Mouse (Mus musculus): Measurements from ENCODE around the gene Rftn1.

GRCm38 (mm10) chr17:50050456-50050855 is 140.0 kb downstream of the Rftn1 start:
- TF ChIP-seq POLR2A (IDR thresholded peaks at IDR 0.05; ENCODE audit: control insufficient read depth, extremely low read depth, insufficient read depth, low read length, poor library complexity) (no peak), CTCF (IDR thresholded peaks at IDR 0.05; ENCODE audit: borderline replicate concordance, control insufficient read depth, extremely low read depth, insufficient read depth, low read length, poor library complexity) (no peak)

All from thymus, adult 2 months (tissue).